Comparison of ENCODE assay signal across 24 mouse cellular contexts in the genomic region with DNA sequence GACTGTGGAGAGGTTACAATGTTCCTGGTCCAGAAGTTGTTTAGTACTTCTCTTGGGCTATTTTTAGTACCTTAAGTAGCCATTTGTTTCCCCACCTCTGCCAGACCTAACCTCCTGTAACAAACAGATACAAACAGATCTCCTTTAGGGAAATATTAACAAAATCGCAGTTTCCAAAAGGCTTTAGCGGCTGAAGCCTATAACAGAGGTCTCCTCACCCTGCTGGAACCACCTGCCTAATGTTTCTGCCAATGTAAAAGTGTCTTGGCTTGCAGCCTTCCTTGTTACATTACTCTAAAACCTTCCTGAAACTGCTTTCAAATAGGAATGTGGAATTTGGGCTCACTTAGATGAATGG.
"Had no signal": no experiment of that assay in that cellular context is flagged by ENCODE, and none has a peak within 500 bp of the region (broad histone marks: within the 10 kb centered on the region; RNA-seq: fewer than 3 reads in every experiment).

No protein-coding gene starts in this region.

- H3K36me3 ChIP-seq: limb, embryonic 10.5 days; limb, embryonic 13.5 days; liver, embryonic 12.5 days; liver, embryonic 15.5 days; lung, embryonic 15.5 days; midbrain, embryonic 10.5 days; midbrain, embryonic 13.5 days; neural tube, embryonic 13.5 days; stomach, embryonic 15.5 days had no signal

- H3K9me3 ChIP-seq: limb, embryonic 10.5 days; liver, embryonic 15.5 days; lung, embryonic 15.5 days; midbrain, embryonic 13.5 days; stomach, embryonic 15.5 days had no signal

- ATAC-seq: liver, embryonic 12.5 days; midbrain, embryonic 13.5 days; midbrain, embryonic 16.5 days had no signal

- H3K4me3 ChIP-seq: limb, embryonic 10.5 days; limb, embryonic 13.5 days; liver, embryonic 12.5 days; liver, embryonic 15.5 days; lung, embryonic 15.5 days; midbrain, embryonic 10.5 days; midbrain, embryonic 13.5 days; myocyte; neural tube, embryonic 13.5 days; stomach, embryonic 15.5 days had no signal

- H3K4me1 ChIP-seq: limb, embryonic 10.5 days; limb, embryonic 13.5 days; lung, embryonic 15.5 days; stomach, embryonic 15.5 days had no signal

- H3K9ac ChIP-seq: limb, embryonic 13.5 days; liver, embryonic 12.5 days; liver, embryonic 15.5 days; lung, embryonic 15.5 days; midbrain, embryonic 13.5 days; neural tube, embryonic 13.5 days; stomach, embryonic 15.5 days had no signal

- H3K4me2 ChIP-seq: limb, embryonic 13.5 days; liver, embryonic 12.5 days; liver, embryonic 15.5 days; lung, embryonic 15.5 days; midbrain, embryonic 13.5 days; neural tube, embryonic 13.5 days; stomach, embryonic 15.5 days had no signal

- H3K27ac ChIP-seq: limb, embryonic 10.5 days; limb, embryonic 13.5 days; liver, embryonic 12.5 days; liver, embryonic 15.5 days; lung, embryonic 15.5 days; midbrain, embryonic 10.5 days; midbrain, embryonic 13.5 days; neural tube, embryonic 13.5 days; stomach, embryonic 15.5 days had no signal

- H3K27me3 ChIP-seq: limb, embryonic 13.5 days; lung, embryonic 15.5 days; midbrain, embryonic 13.5 days; neural tube, embryonic 13.5 days; stomach, embryonic 15.5 days had no signal

- DNase-seq: kidney, postnatal 14 days; kidney, postnatal 4 days; layer of hippocampus, adult 9-11 months; liver; lung, adult 18-20 months; lung, postnatal 10 days; lung, postnatal 36 days; retina, postnatal 1 day; right cerebral cortex, postnatal 25 days; spleen, adult 18-20 months; thymus, adult 2 months; thymus, postnatal 14 days; thymus, postnatal 4 days had no signal
